Mouse (Mus musculus): ENCODE data around the gene Dnal4. TPM values are rescaled to one million over a fixed set of nuclear protein-coding genes. Genes with fewer than 3 reads are reported as not detected.
A peak's percentile ranks its signal among the peaks of the same experiment; 100 is the strongest.

The Dnal4 gene
- polyA plus RNA-seq, 1 experiment from 2014 or later = 28.6 TPM

DNA sequence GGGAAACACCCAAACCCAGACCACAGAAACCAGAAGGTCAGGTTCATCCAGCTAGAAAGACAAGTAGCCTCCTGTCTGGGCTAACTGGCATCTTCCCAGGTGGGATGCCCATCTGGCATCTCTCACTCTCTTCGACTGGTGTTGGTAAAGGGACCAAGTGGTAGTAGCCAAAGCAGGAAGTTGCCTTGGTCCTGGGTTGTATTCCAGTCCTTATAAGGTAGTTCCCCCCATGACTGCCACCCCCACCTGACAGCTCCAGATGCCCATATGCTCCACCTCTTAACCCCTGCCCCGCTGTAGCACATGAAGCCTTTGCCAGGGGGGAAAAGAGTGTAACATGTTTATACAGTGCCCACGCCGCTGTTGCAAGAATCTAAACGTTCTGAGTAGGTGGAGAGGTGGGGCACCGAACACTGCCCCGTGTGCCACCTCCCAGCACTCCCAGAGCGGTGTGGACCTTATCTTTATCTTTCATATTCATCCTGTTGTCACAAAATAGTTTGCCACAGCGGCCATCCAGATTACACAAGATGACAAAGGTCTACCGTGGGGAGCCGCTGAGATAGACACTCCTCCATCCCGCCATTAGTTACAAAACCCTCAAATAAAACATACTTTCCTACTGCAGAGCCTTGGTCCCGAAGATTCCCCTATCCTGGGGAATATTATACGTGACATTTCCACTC lies 36.3 kb downstream of the Dnal4 start:
- peak overlapping the region; percentile 83 for H3K9ac ChIP-seq (ENCODE audit: low read depth, low read length)
- WGBS = 19% methylated on average over 14 of the region's 14 CpGs
- peak overlapping the region; percentile 95 for H3K4me3 ChIP-seq (ENCODE audit: low read depth, low read length)
- ATAC-seq (replicated peaks; ENCODE audit: low FRiP score) (no peak), DNase-seq (ENCODE audit: low spot score) (no peak)
- H3K4me2 ChIP-seq = peak overlapping the region; percentile 97
- no peak overlapping the region for H3K27ac ChIP-seq (ENCODE audit: low read depth, low read length)
- H3K9me3 ChIP-seq (ENCODE audit: control insufficient read depth, low read length) = no peaks in the 10 kb centered on the region
- no peaks in the 10 kb centered on the region for H3K27me3 ChIP-seq (replicated peaks; ENCODE audit: control insufficient read depth, insufficient read depth, low read length)
- H3K4me1 ChIP-seq (replicated peaks; ENCODE audit: control insufficient read depth, insufficient read depth, low read length) = peaks cover 25% of the 10 kb centered on the region
- peaks cover 16% of the 10 kb centered on the region for H3K36me3 ChIP-seq (ENCODE audit: control insufficient read depth, insufficient read depth, low read length)

DNA sequence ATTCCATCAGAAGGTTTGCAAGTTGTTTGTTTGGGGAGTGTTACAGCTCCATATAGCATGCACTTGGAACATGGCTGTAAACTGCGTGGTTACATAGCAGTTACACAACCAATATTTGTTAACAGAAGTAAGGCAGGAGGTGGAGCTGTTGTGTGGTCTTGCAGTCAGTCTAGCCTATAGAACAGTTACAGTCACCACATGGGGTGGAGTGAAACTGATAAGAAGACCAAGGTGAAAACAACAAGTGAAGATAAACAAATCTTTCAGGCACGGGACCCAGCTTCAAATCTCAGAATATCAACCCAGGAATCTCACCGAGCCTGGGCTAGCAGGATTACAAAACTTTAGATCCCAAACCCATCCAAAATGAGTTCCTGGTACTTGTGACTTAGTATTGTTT lies 36.9 kb downstream of the Dnal4 start:
- 37% methylated on average over 3 of the region's 3 CpGs for WGBS
- H3K27ac ChIP-seq (ENCODE audit: low read depth, low read length) = no peak overlapping the region
- ATAC-seq (replicated peaks; ENCODE audit: low FRiP score) = no peak
- no peaks in the 10 kb centered on the region for H3K9me3 ChIP-seq (ENCODE audit: control insufficient read depth, low read length)
- H3K4me1 ChIP-seq (replicated peaks; ENCODE audit: control insufficient read depth, insufficient read depth, low read length) = peaks cover 25% of the 10 kb centered on the region
- H3K27me3 ChIP-seq (replicated peaks; ENCODE audit: control insufficient read depth, insufficient read depth, low read length) = no peaks in the 10 kb centered on the region
- peaks cover 16% of the 10 kb centered on the region for H3K36me3 ChIP-seq (ENCODE audit: control insufficient read depth, insufficient read depth, low read length)
- no peak overlapping the region for H3K9ac ChIP-seq (ENCODE audit: low read depth, low read length)
- H3K4me2 ChIP-seq = peak overlapping the region; percentile 97
- no peak for DNase-seq (ENCODE audit: low spot score)
- peak overlapping the region; percentile 95; the same call in 1 of the 2 replicates for H3K4me3 ChIP-seq (ENCODE audit: low read depth, low read length)

DNA sequence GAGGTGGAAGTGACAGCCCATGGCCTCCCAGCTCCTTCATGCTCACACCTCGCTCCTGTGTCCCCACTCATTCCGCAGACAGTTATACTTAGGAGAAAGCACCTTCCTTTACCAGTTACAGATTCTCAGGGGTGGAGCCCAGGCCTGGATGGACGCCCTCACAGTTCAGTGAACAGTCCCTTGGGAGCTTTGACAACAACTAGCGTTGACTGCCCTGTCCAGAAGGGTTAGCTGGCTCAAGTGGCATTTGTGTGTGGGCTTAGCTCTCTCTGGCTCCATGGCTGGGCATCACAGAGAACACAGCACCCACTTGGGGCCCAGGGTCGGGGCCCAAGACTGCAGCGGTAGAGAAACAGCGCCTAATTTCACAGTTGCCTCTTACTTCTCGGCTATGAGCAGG lies 43.3 kb downstream of the Dnal4 start:
- DNase-seq (ENCODE audit: low spot score) (no peak), ATAC-seq (replicated peaks; ENCODE audit: low FRiP score) (no peak)
- Histone ChIP-seq H3K4me1 (replicated peaks; ENCODE audit: control insufficient read depth, insufficient read depth, low read length) (no peaks in the 10 kb centered on the region), H3K36me3 (ENCODE audit: control insufficient read depth, insufficient read depth, low read length) (peaks cover 25% of the 10 kb centered on the region), H3K4me3 (ENCODE audit: low read depth, low read length) (no peak overlapping the region), H3K27ac (ENCODE audit: low read depth, low read length) (no peak overlapping the region), H3K4me2 (no peak overlapping the region), H3K9ac (ENCODE audit: low read depth, low read length) (no peak overlapping the region), H3K9me3 (ENCODE audit: control insufficient read depth, low read length) (no peaks in the 10 kb centered on the region), H3K27me3 (replicated peaks; ENCODE audit: control insufficient read depth, insufficient read depth, low read length) (no peaks in the 10 kb centered on the region)
- WGBS = 91% methylated on average over 8 of the region's 8 CpGs

DNA sequence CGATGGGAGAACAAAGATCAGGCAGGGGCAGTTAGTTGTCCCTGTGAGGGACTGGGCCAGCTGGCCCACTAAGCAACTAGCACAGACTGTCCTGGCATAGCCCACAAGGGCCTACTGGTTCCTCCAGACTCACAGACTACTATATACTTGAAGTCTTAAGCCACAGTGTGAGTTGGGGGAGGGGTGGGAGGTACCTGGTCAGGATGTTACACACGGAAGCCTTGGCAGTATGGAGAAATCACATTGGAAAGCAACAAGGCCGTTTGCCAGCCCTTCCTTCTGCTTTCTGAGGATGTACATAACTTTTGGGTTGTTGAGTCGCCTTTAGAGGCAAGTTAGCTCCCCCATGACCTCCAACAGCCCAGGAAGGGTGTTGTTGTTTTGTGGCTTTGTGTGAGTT lies 44.0 kb downstream of the Dnal4 start:
- no peak overlapping the region for H3K4me3 ChIP-seq (ENCODE audit: low read depth, low read length)
- no peaks in the 10 kb centered on the region for H3K27me3 ChIP-seq (replicated peaks; ENCODE audit: control insufficient read depth, insufficient read depth, low read length)
- H3K9ac ChIP-seq (ENCODE audit: low read depth, low read length) = no peak overlapping the region
- no peaks in the 10 kb centered on the region for H3K9me3 ChIP-seq (ENCODE audit: control insufficient read depth, low read length)
- ATAC-seq (replicated peaks; ENCODE audit: low FRiP score) = no peak
- peaks cover 24% of the 10 kb centered on the region for H3K36me3 ChIP-seq (ENCODE audit: control insufficient read depth, insufficient read depth, low read length)
- H3K27ac ChIP-seq (ENCODE audit: low read depth, low read length) = no peak overlapping the region
- no peak overlapping the region for H3K4me2 ChIP-seq
- DNase-seq (ENCODE audit: low spot score) = no peak
- 71% methylated on average over 4 of the region's 4 CpGs for WGBS
- H3K4me1 ChIP-seq (replicated peaks; ENCODE audit: control insufficient read depth, insufficient read depth, low read length) = no peaks in the 10 kb centered on the region

DNA sequence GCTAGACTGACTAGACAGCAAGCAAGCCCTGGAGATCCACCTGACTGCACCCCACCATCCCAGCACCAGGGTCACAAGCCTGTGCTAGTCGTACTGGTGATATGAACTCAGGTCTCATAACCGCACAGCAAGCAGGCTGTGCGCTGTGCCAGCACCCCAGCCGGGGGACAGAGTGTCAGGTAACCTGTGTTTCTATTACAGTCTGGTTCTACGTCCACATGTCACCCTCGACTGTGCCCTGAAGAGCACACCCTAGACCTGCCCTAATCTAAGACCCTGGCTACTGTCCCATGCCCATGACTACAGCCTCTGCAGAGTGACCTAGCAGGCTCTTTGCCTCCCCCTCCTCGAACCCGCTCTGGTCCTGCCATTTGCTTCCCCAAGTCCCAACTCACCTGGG lies 44.5 kb downstream of the Dnal4 start:
- H3K4me2 ChIP-seq = no peak overlapping the region
- H3K4me3 ChIP-seq (ENCODE audit: low read depth, low read length) = no peak overlapping the region
- no peak for DNase-seq (ENCODE audit: low spot score)
- H3K27me3 ChIP-seq (replicated peaks; ENCODE audit: control insufficient read depth, insufficient read depth, low read length) = no peaks in the 10 kb centered on the region
- 93% methylated on average over 8 of the region's 8 CpGs for WGBS
- H3K27ac ChIP-seq (ENCODE audit: low read depth, low read length) = no peak overlapping the region
- no peak overlapping the region for H3K9ac ChIP-seq (ENCODE audit: low read depth, low read length)
- H3K4me1 ChIP-seq (replicated peaks; ENCODE audit: control insufficient read depth, insufficient read depth, low read length) = no peaks in the 10 kb centered on the region
- no peaks in the 10 kb centered on the region for H3K9me3 ChIP-seq (ENCODE audit: control insufficient read depth, low read length)
- no peak for ATAC-seq (replicated peaks; ENCODE audit: low FRiP score)
- peaks cover 22% of the 10 kb centered on the region for H3K36me3 ChIP-seq (ENCODE audit: control insufficient read depth, insufficient read depth, low read length)

DNA sequence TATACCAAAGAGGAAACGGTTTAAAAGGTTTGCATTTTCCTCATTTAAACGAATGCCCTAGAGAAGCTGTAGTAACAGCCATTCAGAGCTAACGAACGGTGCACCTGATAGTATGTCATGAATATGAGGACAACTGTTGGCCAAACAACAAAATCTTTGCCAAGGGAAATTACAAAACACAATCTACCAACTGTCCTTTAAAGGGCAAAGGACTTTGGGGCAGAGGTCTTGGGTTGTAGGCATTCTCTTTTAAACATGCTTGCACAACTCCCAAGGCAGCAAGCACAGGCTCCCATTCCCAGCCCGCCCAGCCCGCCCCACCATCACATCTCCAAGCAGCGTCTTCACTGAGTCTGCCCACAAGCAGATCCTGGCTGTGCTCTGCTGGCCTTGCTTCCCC lies 46.1 kb downstream of the Dnal4 start:
- no peak overlapping the region for H3K4me3 ChIP-seq (ENCODE audit: low read depth, low read length)
- ATAC-seq (replicated peaks; ENCODE audit: low FRiP score) = no peak
- no peaks in the 10 kb centered on the region for H3K4me1 ChIP-seq (replicated peaks; ENCODE audit: control insufficient read depth, insufficient read depth, low read length)
- no peak overlapping the region for H3K9ac ChIP-seq (ENCODE audit: low read depth, low read length)
- no peak overlapping the region for H3K27ac ChIP-seq (ENCODE audit: low read depth, low read length)
- peaks cover 21% of the 10 kb centered on the region for H3K36me3 ChIP-seq (ENCODE audit: control insufficient read depth, insufficient read depth, low read length)
- no peak overlapping the region for H3K4me2 ChIP-seq
- no peaks in the 10 kb centered on the region for H3K9me3 ChIP-seq (ENCODE audit: control insufficient read depth, low read length)
- DNase-seq (ENCODE audit: low spot score) = no peak
- 81% methylated on average over 7 of the region's 7 CpGs for WGBS
- H3K27me3 ChIP-seq (replicated peaks; ENCODE audit: control insufficient read depth, insufficient read depth, low read length) = no peaks in the 10 kb centered on the region

DNA sequence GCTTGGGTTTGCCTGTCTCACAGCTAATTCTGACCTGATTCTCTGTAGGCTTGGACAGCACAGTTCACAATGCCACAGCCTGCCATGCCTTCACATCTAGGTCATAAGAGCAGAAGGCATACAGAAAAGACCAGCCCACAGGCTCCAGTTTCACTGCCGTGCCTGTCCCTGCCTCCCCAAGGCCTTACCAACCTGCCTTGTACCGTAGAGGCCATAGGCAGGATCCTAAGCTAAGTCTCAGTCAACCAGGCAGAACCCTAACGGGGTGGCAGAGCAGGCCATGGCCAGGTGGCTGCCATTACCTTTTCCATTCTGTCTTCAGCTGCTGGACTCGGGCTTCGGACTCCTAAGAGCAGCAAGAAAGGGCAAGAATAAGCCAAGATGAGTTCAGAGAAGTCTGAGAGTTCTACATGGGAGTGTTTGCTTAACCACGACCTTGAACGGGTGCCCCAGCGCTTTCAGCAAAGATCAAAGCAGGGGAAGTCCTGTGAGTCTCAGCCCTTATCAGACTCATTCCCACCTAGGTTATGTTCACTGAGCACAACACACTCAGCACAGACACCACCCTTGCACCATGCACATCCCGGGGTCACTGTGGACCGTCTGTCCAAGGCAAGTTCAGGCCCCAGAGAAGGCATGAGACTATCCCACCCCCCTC lies 48.8 kb downstream of the Dnal4 start:
- H3K27me3 ChIP-seq (replicated peaks; ENCODE audit: control insufficient read depth, insufficient read depth, low read length) = no peaks in the 10 kb centered on the region
- no peak overlapping the region for H3K4me2 ChIP-seq
- H3K27ac ChIP-seq (ENCODE audit: low read depth, low read length) = no peak overlapping the region
- ATAC-seq (replicated peaks; ENCODE audit: low FRiP score) (no peak), DNase-seq (ENCODE audit: low spot score) (no peak)
- H3K9ac ChIP-seq (ENCODE audit: low read depth, low read length) = no peak overlapping the region
- WGBS = 76% methylated on average over 10 of the region's 10 CpGs
- no peak overlapping the region for H3K4me3 ChIP-seq (ENCODE audit: low read depth, low read length)
- H3K36me3 ChIP-seq (ENCODE audit: control insufficient read depth, insufficient read depth, low read length) = peaks cover 20% of the 10 kb centered on the region
- no peaks in the 10 kb centered on the region for H3K9me3 ChIP-seq (ENCODE audit: control insufficient read depth, low read length)
- H3K4me1 ChIP-seq (replicated peaks; ENCODE audit: control insufficient read depth, insufficient read depth, low read length) = no peaks in the 10 kb centered on the region

DNA sequence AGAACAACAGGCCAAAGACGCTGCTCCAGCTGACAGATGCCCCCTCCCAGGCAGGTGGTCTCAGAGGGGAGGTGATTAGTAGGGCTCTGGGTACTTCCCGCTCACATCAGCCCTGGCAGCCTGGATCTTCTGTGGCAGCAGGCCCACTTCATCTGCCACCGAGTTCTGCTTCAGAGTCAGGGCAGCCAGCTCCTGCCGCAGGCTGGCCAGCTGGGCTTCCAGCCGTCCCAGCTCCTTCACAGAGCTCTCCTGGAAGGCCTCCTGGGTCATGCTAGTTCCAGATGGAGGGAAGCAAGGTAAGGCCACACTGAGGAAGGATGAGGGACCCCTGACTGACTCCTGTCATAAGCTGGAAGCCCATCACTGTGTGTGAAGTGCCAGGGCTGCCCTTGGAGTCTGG lies 49.3 kb downstream of the Dnal4 start:
- no peak for DNase-seq (ENCODE audit: low spot score)
- Histone ChIP-seq H3K4me1 (replicated peaks; ENCODE audit: control insufficient read depth, insufficient read depth, low read length) (no peaks in the 10 kb centered on the region), H3K9ac (ENCODE audit: low read depth, low read length) (no peak overlapping the region), H3K27ac (ENCODE audit: low read depth, low read length) (no peak overlapping the region), H3K4me3 (ENCODE audit: low read depth, low read length) (no peak overlapping the region), H3K4me2 (no peak overlapping the region), H3K36me3 (ENCODE audit: control insufficient read depth, insufficient read depth, low read length) (peaks cover 16% of the 10 kb centered on the region), H3K9me3 (ENCODE audit: control insufficient read depth, low read length) (no peaks in the 10 kb centered on the region), H3K27me3 (replicated peaks; ENCODE audit: control insufficient read depth, insufficient read depth, low read length) (no peaks in the 10 kb centered on the region)
- no peak for ATAC-seq (replicated peaks; ENCODE audit: low FRiP score)
- WGBS = 92% methylated on average over 5 of the region's 5 CpGs

DNA sequence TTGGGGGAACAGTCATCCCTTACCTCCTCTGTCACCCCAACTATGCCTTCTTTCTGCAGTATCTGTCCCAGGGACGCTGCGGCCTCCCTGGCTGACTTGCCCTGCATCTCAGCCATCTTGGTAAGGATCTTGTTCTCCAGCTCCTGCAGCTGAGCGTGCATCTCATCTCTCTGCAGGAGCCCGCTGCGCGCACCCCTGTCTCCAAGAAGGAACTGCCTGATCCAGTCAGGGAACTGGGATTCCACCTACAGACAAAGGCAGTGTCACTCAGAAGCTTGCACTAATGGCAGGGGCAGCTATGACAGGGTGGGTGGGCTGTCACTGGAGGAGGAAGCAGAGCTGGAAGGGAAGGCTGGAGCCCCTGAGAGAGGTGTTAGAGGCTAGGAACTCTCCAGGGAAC lies 49.8 kb downstream of the Dnal4 start:
- no peak overlapping the region for H3K27ac ChIP-seq (ENCODE audit: low read depth, low read length)
- no peaks in the 10 kb centered on the region for H3K4me1 ChIP-seq (replicated peaks; ENCODE audit: control insufficient read depth, insufficient read depth, low read length)
- H3K9ac ChIP-seq (ENCODE audit: low read depth, low read length) = no peak overlapping the region
- H3K9me3 ChIP-seq (ENCODE audit: control insufficient read depth, low read length) = no peaks in the 10 kb centered on the region
- no peaks in the 10 kb centered on the region for H3K27me3 ChIP-seq (replicated peaks; ENCODE audit: control insufficient read depth, insufficient read depth, low read length)
- WGBS = 88% methylated on average over 6 of the region's 6 CpGs
- DNase-seq (ENCODE audit: low spot score) (no peak), ATAC-seq (replicated peaks; ENCODE audit: low FRiP score) (no peak)
- no peak overlapping the region for H3K4me3 ChIP-seq (ENCODE audit: low read depth, low read length)
- H3K4me2 ChIP-seq = no peak overlapping the region
- peaks cover 14% of the 10 kb centered on the region for H3K36me3 ChIP-seq (ENCODE audit: control insufficient read depth, insufficient read depth, low read length)
